Mouse (Mus musculus) adrenal gland, adult (tissue): ENCODE data around the gene Tsks.
A peak's percentile ranks its signal among the peaks of the same experiment; 100 is the strongest.

Experiments used
- DNase-seq, 2 experiments: peaks; one replicate each; pipeline ENCODE4 v3.0.0; 2022 to 2023; ENCODE audit warnings: low spot score in 1 of 2; ENCODE audit not compliant: inconsistent age in 2 of 2

Gene Tsks

DNA sequence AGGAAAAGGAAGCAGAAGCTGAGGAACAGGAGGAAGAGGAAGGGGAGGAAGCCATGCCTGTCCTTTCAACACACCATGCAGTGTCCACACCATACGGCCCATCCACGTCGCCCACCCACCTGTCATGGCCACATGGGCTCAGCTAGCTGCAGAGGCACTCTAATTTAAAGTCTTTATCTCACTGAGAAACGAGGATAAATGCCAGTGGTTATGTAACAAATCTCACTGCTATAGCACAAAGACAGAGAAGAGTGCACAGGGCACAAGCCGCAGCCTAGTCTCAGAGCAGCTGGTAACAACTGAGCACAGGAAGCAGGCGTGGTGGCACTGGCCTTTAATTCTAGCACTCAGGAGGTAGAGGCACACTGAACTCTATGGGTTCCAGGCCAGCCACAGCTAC, 6.9 kb downstream of the Tsks start:
- DNase-seq: no peak

DNA sequence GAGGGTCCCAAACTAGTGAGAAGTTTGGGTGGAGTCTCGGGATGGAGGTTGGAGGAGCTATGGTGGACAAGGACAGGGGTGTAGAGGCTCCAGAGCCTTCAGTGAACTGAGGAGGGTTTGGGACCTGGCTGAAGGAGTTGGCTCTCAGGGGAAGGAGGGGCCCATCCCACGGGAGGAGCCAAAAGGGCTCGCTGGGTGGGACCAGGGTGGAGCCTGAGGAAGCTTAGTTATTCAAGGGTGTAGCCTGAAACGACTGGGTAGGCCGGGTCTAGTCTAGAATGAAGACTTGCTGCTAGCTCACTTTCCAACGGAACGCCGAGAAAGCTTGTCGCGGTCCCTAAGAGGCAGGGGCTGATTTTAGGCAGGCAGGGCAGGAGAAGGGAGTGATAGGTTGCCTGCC, 9.0 kb downstream of the Tsks start:
- DNase-seq: peak; percentile 90 to 94

DNA sequence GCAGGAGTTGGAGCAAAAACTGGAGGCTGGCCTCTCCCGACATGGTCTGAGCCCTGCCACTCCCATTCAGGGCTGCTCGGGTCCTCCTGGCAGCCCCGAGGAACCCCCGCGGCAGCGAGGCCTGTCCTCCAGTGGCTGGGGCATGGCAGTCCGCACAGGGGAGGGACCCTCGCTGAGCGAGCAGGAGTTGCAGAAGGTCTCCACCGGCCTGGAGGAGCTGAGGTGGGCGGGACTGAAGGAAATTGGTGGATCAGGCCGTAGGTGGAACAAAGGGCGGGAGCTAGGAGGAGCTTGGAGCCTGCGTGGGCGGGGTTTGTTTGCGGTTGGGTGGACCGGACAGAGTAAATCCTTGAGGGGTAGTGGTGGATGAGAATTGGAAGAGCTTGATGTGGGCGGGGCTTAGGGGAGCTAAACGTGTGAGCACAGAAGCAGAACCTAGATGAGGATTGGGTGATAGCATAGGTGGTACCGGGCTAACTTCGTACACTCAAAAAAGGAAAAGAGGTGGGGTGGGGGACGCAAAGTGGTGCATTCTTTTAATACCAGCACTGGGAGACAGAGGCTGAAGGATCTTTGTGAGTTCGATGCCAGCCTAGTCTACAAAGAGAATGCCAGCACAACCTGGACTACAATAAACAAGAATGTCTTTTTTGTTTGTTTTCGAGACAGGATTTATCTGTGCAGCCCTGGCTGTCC, 9.8 kb downstream of the Tsks start:
- peak; percentile 96 to 98 for DNase-seq

- peak in 1 of 2 experiments; percentile 35 for DNase-seq
Measured at GRCm38 (mm10) chr7:44953561-44953960, 10.6 kb downstream of the Tsks start.

GRCm38 (mm10) chr7:44954091-44954885, 11.3 kb downstream of the Tsks start:
- peak in 1 of 2 experiments; percentile 15 for DNase-seq

GRCm38 (mm10) chr7:44955628-44956027, 12.6 kb downstream of the Tsks start:
- peak; percentile 15 to 66 for DNase-seq

DNA sequence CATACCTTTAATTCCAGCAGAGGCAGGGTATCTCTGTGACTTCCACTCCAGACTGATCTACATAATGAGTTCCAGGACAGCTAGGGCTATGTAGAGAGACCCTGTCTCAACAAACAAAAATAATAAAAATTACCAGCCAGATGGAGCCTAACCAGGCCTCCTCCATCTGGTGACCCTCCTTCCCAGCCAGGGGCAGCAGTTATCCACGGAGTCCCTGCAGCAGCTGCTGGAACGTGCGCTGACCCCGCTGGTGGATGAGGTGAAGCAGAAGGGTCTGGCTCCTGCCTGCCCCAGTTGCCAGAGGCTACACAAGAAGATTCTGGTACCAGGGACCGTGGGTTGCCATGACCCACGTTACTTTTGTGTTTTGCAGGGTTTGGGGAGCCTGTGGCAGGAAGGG, 13.3 kb downstream of the Tsks start:
- DNase-seq: peak; percentile 13 to 20

- DNase-seq: peak; percentile 23 to 51
Measured at GRCm38 (mm10) chr7:44957183-44957835, 14.3 kb downstream of the Tsks start.

- DNase-seq: peak; percentile 40 to 78
Measured at GRCm38 (mm10) chr7:44958208-44958607, 15.2 kb downstream of the Tsks start.

GRCm38 (mm10) chr7:44959281-44959680, 16.3 kb downstream of the Tsks start:
- DNase-seq: no peak

DNA sequence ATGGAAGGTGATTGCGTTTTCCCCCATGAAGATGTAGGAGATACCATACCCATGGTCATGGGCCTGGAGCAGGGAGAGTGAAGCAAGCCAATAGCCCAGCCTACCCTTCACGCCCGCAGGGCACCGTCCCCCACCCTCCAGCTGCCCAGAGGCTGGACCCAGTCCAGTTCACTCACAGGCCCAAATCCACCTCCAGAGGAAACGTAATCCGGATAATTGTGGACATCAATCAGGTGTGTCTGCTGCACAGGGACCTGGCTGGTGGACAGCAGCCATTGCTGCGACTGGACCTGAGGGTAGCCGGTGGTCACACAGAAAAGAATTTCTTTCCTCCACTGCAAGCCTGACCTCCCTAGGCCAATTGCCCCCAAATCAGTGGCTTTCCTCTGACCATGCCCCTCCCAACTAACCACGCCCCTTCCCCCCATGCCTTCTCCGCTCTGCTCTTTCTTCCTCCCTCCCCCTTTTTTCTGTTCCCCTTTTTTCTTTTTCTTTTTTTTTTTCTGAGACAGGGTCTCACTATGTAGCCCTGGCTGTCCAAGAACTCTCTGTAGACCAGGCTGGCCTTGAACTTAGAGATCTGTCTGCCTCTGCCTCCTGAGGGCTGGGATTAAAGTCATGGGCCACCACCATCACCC, 17.0 kb downstream of the Tsks start:
- DNase-seq: peak; percentile 8 to 24

GRCm38 (mm10) chr7:44960512-44960910, 17.5 kb downstream of the Tsks start:
- peak in 1 of 2 experiments; percentile 14 for DNase-seq

- DNase-seq: peak in 1 of 2 experiments; percentile 18
Measured at GRCm38 (mm10) chr7:44962337-44962736, 19.3 kb downstream of the Tsks start.

- no peak for DNase-seq
Measured at GRCm38 (mm10) chr7:44962831-44963230, 19.8 kb downstream of the Tsks start.

DNA sequence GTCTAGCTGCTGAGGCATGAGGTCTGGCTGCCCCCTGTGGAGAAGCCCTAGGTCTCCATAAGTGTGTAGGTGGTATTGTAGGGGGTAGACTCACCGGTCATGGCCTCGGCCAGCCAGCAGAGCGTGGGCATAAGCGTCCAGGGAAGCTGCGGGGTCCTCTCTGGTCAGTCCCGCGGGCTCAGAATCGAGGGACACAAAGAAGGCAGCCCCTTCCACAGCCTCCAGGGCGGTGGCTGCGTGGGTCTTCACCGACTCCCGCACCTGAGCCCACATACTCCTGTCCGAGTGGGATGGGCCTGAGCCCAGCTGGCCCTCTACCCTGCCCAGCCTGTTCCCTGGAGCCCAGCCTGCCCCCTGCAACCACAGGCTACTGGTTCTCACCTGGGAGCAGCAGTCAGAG, 22.0 kb downstream of the Tsks start:
- DNase-seq: peak in 1 of 2 experiments; percentile 6

DNA sequence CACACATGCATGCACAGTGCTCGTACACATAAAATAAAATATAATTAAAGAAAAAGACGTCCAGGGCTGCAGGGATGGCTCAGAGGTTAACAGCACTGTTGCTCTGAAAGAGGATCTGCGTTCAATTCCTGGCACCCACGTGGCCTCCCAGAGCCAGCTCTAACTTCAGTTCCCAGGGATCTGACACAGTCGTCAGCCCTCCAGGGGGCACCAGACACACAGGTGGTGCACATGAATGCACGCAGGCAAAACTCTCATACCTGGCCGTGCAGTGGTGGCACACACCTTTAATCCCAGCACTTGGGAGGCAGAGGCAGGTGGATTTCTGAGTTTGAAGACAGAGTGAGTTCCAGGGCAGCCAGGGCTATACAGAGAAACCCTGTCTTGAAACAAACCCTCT, 23.0 kb downstream of the Tsks start:
- no peak for DNase-seq

GRCm38 (mm10) chr7:44966638-44967037, 23.6 kb downstream of the Tsks start:
- DNase-seq: no peak

GRCm38 (mm10) chr7:44970231-44970691, 27.3 kb downstream of the Tsks start:
- peak; percentile 90 to 96 for DNase-seq

DNA sequence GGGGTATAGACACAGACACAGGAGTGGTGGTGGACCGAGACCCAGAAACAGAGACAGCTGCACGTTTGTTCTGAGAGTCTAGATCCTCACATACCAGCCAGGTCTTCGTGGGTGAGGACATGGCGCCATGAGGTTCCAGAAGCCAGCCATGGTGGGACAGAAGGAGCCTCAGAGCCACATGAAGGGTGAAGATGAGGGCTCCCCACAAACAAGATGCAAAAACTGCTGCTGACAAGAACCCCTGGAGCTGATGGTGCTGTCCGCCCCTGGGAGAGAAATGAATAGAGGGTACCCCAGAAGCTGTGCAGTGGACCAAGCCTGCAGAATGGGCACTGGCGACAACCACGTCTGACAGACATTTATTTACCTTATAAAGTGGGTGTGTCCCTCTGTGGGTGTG, 28.1 kb downstream of the Tsks start:
- DNase-seq: no peak

DNA sequence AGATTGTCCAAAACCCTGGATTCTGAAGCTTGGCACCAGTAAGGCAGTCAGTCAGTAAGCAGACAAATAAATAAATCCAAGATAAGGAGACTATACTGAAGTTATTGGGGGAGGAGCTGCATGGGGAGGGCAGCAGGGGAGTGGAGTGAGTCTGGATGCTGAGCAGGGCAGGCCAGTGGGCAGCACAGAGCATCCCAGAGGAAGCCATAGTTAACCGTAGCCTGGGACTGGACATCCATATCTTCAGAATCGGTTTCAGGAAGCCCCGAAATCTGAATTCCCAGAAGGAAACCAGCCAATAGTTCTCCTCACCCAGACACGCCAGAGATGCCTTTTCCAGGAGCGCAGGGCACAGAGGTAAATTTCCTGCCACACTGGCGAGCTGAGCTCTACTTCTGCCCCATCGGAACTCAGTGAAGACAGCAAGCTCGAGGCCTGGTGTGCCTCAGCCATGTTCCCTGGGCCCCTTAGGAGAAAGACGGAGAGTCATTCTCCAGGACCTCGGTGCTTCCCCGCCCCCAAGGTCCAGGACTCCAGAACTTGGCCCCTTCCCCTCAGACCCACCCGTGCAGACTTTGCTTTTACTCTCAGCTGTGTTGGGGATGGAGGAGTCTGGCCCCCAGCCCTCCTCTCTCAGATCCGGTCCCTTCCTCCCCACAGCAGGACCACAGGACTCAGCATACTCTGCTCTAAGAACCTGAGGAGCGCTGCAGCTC, 30.6 kb downstream of the Tsks start:
- peak in 1 of 2 experiments; percentile 54 for DNase-seq
